Mouse (Mus musculus) adrenal gland, postnatal 0 days (tissue): ENCODE data around the gene Ccl2. TPM values are rescaled to one million over a fixed set of nuclear protein-coding genes. Genes with fewer than 3 reads are reported as not detected.

Source experiments
- polyA plus RNA-seq: library from polyadenylated mRNA; unstranded; fragments of >200 nt; fragmentation: Nextera tagmentation; extraction: Ambion mirVana; gene quantifications from 2 replicates; pipeline ENCODE4 v1.2.1, GENCODE M21; 2015

Gene Ccl2
- 8.3 and 14.3 TPM in 2 replicates for polyA plus RNA-seq

DNA sequence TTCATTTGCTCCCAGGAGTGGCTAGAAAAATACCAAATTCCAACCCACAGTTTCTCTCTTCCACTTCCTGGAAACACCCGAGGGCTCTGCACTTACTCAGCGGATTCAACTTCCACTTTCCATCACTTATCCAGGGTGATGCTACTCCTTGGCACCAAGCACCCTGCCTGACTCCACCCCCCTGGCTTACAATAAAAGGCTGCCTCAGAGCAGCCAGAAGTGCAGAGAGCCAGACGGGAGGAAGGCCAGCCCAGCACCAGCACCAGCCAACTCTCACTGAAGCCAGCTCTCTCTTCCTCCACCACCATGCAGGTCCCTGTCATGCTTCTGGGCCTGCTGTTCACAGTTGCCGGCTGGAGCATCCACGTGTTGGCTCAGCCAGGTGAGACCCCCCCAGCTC lies at the start of gene Ccl2:
TSS of gene Ccl2 (plus strand) at position 216 of the 400 bp plus-strand sequence.

DNA sequence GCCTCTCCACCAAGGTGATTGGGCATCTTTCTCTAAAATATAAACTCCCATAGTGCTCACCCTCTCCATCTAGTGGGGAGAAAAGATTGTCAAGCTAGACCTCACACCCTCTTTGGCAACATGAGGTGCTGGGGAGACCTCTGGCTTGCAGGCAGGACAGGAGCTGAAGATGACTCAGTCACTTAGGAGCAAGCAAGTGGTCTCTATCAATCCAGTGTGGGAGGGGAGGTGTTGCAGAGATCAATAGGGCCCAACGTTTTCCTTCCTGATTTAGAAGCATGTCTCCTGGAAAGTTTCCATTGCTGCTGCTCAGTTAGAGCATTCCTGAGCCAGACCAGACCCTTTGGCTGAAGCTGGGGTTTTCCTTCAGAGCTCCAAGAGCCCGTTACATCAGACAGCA lies 3.2 kb downstream of the Ccl2 start, which contains the start of gene Gm17268:
TSS of gene Gm17268 (minus strand) at position 28 of the 400 bp plus-strand sequence.

DNA sequence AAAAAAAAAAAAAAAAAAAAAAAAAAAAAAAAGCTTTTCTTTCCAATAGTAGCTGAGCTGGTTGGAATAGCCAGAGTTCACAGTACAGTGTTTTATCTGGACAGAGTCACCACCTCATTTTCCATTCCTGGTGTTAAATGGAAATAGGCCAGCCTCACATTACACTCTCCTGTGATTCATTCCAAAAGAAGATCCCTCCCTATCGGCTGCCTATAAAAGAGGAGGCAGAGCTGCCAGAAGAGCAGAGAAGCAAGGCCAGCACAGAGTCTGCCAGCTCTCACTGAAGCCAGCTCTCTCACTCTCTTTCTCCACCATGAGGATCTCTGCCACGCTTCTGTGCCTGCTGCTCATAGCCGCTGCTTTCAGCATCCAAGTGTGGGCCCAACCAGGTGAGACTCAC lies 10.1 kb downstream of the Ccl2 start, which contains the start of gene Ccl7:
TSS of gene Ccl7 (plus strand) at position 242 of the 400 bp plus-strand sequence.

DNA sequence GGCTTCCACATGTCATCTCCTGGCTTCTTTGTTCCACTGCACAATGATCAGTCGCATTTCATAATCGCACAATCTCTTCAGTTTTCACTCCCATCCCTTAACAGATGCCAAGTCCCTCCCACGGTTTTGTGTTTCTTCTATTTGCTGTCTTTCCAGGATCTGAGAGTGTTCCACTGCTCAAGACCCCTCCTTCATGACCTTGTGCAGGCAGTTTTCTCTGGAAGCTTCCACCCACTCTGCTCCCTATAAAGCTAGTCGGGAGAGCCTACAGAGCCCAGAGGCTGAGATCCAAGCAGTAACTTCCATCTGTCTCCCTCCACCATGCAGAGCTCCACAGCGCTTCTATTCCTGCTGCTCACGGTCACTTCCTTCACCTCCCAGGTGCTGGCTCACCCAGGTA lies 22.3 kb downstream of the Ccl2 start, which contains the start of gene Ccl11:
TSS of gene Ccl11 (plus strand) at position 178 of the 400 bp plus-strand sequence.

Other genes starting within 250 kb of the Ccl2 start
- gene 5530401A14Rik, start 174.9 kb upstream of the Ccl2 start, polyA plus RNA-seq = 0.03 TPM in 1 of 2 replicates, not detected in the other
- gene Asic2, start 67.1 kb upstream of the Ccl2 start, polyA plus RNA-seq = 2.1 and 6.5 TPM in 2 replicates
- gene Gm17268, start 3.0 kb downstream of the Ccl2 start, polyA plus RNA-seq = not detected in 2 replicates
- 2.5 and 3.2 TPM in 2 replicates for gene Ccl7, start 10.1 kb downstream of the Ccl2 start, polyA plus RNA-seq
- gene Ccl11, start 22.3 kb downstream of the Ccl2 start, polyA plus RNA-seq = 2.6 and 2.9 TPM in 2 replicates
- 4.9 and 6.8 TPM in 2 replicates for gene Ccl12, start 66.3 kb downstream of the Ccl2 start, polyA plus RNA-seq
- 0.48 and 2.7 TPM in 2 replicates for gene Ccl8, start 79.6 kb downstream of the Ccl2 start, polyA plus RNA-seq